Mouse (Mus musculus): Measurements from ENCODE around the gene Ppp2r5d. TPM values are rescaled to one million over a fixed set of nuclear protein-coding genes. Genes with fewer than 3 reads are reported as not detected.

Ppp2r5d gene
- polyA plus RNA-seq, 1 experiment = 113 TPM

GRCm38 (mm10) chr17:46725273-46725672 lies 20.4 kb upstream of the Ppp2r5d start:
- Histone ChIP-seq H3K4me1 (replicated peaks; ENCODE audit: control insufficient read depth, insufficient read depth, low read length) (peaks cover 9% of the 10 kb centered on the region; the same call in 1 of the 2 replicates), H3K4me3 (ENCODE audit: control insufficient read depth, insufficient read depth, low read length) (no peak overlapping the region), H3K36me3 (ENCODE audit: control insufficient read depth, insufficient read depth, low read length) (peaks cover 5% of the 10 kb centered on the region; the same call in 1 of the 2 replicates), H3K27me3 (ENCODE audit: control insufficient read depth, insufficient read depth, low read length) (no peaks in the 10 kb centered on the region), H3K27ac (ENCODE audit: control insufficient read depth, insufficient read depth, low read length) (no peak overlapping the region)
- TF ChIP-seq CTCF (IDR thresholded peaks at IDR 0.05; ENCODE audit: borderline replicate concordance, control insufficient read depth, extremely low read depth, insufficient read depth, low read length, poor library complexity) (no peak; the same call in 1 of the 2 replicates), POLR2A (IDR thresholded peaks at IDR 0.05; ENCODE audit: control insufficient read depth, extremely low read depth, insufficient read depth, low read length, poor library complexity) (no peak)
- peak; percentile 41 for DNase-seq
- WGBS = 85% methylated on average over 9 of the region's 9 CpGs

- no peak for DNase-seq
- WGBS = 89% methylated on average over 20 of the region's 20 CpGs
Observed at GRCm38 (mm10) chr17:46724477-46725084, 19.7 kb upstream of the Ppp2r5d start.

GRCm38 (mm10) chr17:46721077-46721476 lies 16.2 kb upstream of the Ppp2r5d start:
- Histone ChIP-seq H3K36me3 (ENCODE audit: control insufficient read depth, insufficient read depth, low read length) (peaks cover 5% of the 10 kb centered on the region; the same call in 1 of the 2 replicates), H3K4me3 (ENCODE audit: control insufficient read depth, insufficient read depth, low read length) (no peak overlapping the region), H3K27ac (ENCODE audit: control insufficient read depth, insufficient read depth, low read length) (no peak overlapping the region), H3K27me3 (ENCODE audit: control insufficient read depth, insufficient read depth, low read length) (no peaks in the 10 kb centered on the region), H3K4me1 (replicated peaks; ENCODE audit: control insufficient read depth, insufficient read depth, low read length) (peaks cover 9% of the 10 kb centered on the region; the same call in 1 of the 2 replicates)
- DNase-seq = no peak
- whole genome bisulfite sequencing = 87% methylated on average over 7 of the region's 7 CpGs
- TF ChIP-seq POLR2A (IDR thresholded peaks at IDR 0.05; ENCODE audit: control insufficient read depth, extremely low read depth, insufficient read depth, low read length, poor library complexity) (no peak), CTCF (IDR thresholded peaks at IDR 0.05; ENCODE audit: borderline replicate concordance, control insufficient read depth, extremely low read depth, insufficient read depth, low read length, poor library complexity) (no peak)

More at GRCm38 (mm10) chr17:46724477-46725084, 19.7 kb upstream of the Ppp2r5d start:
- H3K36me3 ChIP-seq (ENCODE audit: control insufficient read depth, insufficient read depth, low read length) = peaks cover 5% of the 10 kb centered on the region; the same call in 1 of the 2 replicates
- peaks cover 9% of the 10 kb centered on the region; the same call in 1 of the 2 replicates for H3K4me1 ChIP-seq (replicated peaks; ENCODE audit: control insufficient read depth, insufficient read depth, low read length)
- H3K27ac ChIP-seq (ENCODE audit: control insufficient read depth, insufficient read depth, low read length) = no peak overlapping the region
- TF ChIP-seq POLR2A (IDR thresholded peaks at IDR 0.05; ENCODE audit: control insufficient read depth, extremely low read depth, insufficient read depth, low read length, poor library complexity) (no peak), CTCF (IDR thresholded peaks at IDR 0.05; ENCODE audit: borderline replicate concordance, control insufficient read depth, extremely low read depth, insufficient read depth, low read length, poor library complexity) (no peak)
- H3K4me3 ChIP-seq (ENCODE audit: control insufficient read depth, insufficient read depth, low read length) = no peak overlapping the region
- no peaks in the 10 kb centered on the region for H3K27me3 ChIP-seq (ENCODE audit: control insufficient read depth, insufficient read depth, low read length)

- 94% methylated on average over 11 of the region's 11 CpGs for WGBS
- TF ChIP-seq CTCF (IDR thresholded peaks at IDR 0.05; ENCODE audit: borderline replicate concordance, control insufficient read depth, extremely low read depth, insufficient read depth, low read length, poor library complexity) (no peak), POLR2A (IDR thresholded peaks at IDR 0.05; ENCODE audit: control insufficient read depth, extremely low read depth, insufficient read depth, low read length, poor library complexity) (no peak)
- DNase-seq = peak; percentile 27
- Histone ChIP-seq H3K36me3 (ENCODE audit: control insufficient read depth, insufficient read depth, low read length) (peaks cover 4% of the 10 kb centered on the region; the same call in 1 of the 2 replicates), H3K4me1 (replicated peaks; ENCODE audit: control insufficient read depth, insufficient read depth, low read length) (peaks cover 15% of the 10 kb centered on the region), H3K27ac (ENCODE audit: control insufficient read depth, insufficient read depth, low read length) (no peak overlapping the region), H3K27me3 (ENCODE audit: control insufficient read depth, insufficient read depth, low read length) (no peaks in the 10 kb centered on the region), H3K4me3 (ENCODE audit: control insufficient read depth, insufficient read depth, low read length) (no peak overlapping the region)
Observed at GRCm38 (mm10) chr17:46714756-46715481, 10.0 kb upstream of the Ppp2r5d start.

GRCm38 (mm10) chr17:46713849-46714248 lies 8.9 kb upstream of the Ppp2r5d start:
- DNase-seq = no peak
- Histone ChIP-seq H3K4me3 (ENCODE audit: control insufficient read depth, insufficient read depth, low read length) (no peak overlapping the region), H3K4me1 (replicated peaks; ENCODE audit: control insufficient read depth, insufficient read depth, low read length) (peaks cover 15% of the 10 kb centered on the region), H3K27me3 (ENCODE audit: control insufficient read depth, insufficient read depth, low read length) (no peaks in the 10 kb centered on the region), H3K27ac (ENCODE audit: control insufficient read depth, insufficient read depth, low read length) (no peak overlapping the region), H3K36me3 (ENCODE audit: control insufficient read depth, insufficient read depth, low read length) (peaks cover 4% of the 10 kb centered on the region; the same call in 1 of the 2 replicates)
- no peak for TF ChIP-seq CTCF (IDR thresholded peaks at IDR 0.05; ENCODE audit: borderline replicate concordance, control insufficient read depth, extremely low read depth, insufficient read depth, low read length, poor library complexity)
- no peak for TF ChIP-seq POLR2A (IDR thresholded peaks at IDR 0.05; ENCODE audit: control insufficient read depth, extremely low read depth, insufficient read depth, low read length, poor library complexity)
- WGBS = 91% methylated on average over 9 of the region's 9 CpGs

GRCm38 (mm10) chr17:46712442-46712841 lies 7.5 kb upstream of the Ppp2r5d start:
- Histone ChIP-seq H3K4me1 (replicated peaks; ENCODE audit: control insufficient read depth, insufficient read depth, low read length) (peaks cover 15% of the 10 kb centered on the region), H3K4me3 (ENCODE audit: control insufficient read depth, insufficient read depth, low read length) (peak overlapping the region; percentile 76), H3K36me3 (ENCODE audit: control insufficient read depth, insufficient read depth, low read length) (peaks cover 4% of the 10 kb centered on the region; the same call in 1 of the 2 replicates), H3K27me3 (ENCODE audit: control insufficient read depth, insufficient read depth, low read length) (no peaks in the 10 kb centered on the region), H3K27ac (ENCODE audit: control insufficient read depth, insufficient read depth, low read length) (peak overlapping the region; percentile 63)
- under 1% methylated on average over 7 of the region's 7 CpGs for WGBS
- DNase-seq = no peak
- TF ChIP-seq POLR2A (IDR thresholded peaks at IDR 0.05; ENCODE audit: control insufficient read depth, extremely low read depth, insufficient read depth, low read length, poor library complexity) (no peak), CTCF (IDR thresholded peaks at IDR 0.05; ENCODE audit: borderline replicate concordance, control insufficient read depth, extremely low read depth, insufficient read depth, low read length, poor library complexity) (no peak)

Data from thymus, adult 2 months (tissue).